Mouse (Mus musculus) left cerebral cortex, adult 9 months (tissue): ENCODE results near the gene Prss12.

Source experiments
- DNase-seq, 2 experiments: peaks; one replicate each; pipeline ENCODE4 v3.0.0; 2022; ENCODE audit warnings: low spot score in 2 of 2

Gene Prss12

DNA sequence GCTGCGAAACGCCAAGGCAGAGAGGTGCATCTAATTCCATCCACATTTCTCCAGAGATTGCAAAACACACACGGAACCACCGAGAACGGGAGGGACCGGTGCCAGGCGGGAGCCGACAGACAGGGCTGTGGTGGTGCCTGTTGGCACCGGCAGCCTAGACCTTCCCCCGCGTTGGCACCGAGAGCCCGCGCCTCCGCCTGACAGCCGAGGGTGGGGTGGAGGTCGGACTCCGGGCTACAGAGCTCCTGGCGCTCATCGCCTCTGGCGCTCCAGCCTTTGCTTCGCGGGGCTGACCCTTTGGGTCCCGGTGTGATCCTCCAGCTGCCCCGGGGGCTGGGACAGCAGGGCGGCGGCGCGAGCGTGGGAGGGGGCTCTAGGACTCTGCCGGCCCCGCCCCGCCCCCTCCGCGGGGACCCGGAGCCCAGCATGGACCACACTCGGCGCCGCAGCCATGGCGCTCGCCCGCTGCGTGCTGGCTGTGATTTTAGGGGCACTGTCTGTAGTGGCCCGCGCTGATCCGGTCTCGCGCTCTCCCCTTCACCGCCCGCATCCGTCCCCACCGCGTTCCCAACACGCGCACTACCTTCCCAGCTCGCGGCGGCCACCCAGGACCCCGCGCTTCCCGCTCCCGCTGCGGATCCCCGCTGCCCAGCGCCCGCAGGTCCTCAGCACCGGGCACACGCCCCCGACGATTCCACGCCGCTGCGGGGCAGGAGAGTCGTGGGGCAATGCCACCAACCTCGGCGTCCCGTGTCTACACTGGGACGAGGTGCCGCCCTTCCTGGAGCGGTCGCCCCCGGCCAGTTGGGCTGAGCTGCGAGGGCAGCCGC lies at the start of gene Prss12:
TSS of gene Prss12 (plus strand) at position 206 of the 830 bp plus-strand sequence.
- peak in 1 of 2 experiments; percentile 53 for DNase-seq

GRCm38 (mm10) chr3:123397562-123398481 lies 48.9 kb upstream of the Prss12 start:
- DNase-seq, result no peak

DNA sequence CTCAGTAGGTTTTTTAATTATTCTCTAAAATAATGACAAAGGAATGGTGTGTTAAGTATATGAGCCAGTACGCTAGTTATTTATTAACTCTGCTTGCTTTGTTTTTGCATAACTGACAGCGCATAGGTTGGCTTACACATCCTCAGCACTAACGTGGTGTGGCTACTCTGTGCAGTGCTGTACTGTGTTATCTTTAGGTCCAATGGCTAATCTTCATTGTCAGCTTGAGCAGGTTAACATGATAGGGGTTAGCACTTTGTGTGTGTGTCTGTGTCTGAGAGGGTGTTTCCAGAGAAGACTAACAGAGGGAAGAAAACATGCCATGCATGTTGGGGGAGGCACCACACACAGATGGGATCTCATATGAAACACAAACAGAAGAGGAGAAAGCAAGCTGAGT lies 41.8 kb upstream of the Prss12 start:
- no peak for DNase-seq

GRCm38 (mm10) chr3:123411821-123412578 lies 34.7 kb upstream of the Prss12 start:
- no peak for DNase-seq

DNA sequence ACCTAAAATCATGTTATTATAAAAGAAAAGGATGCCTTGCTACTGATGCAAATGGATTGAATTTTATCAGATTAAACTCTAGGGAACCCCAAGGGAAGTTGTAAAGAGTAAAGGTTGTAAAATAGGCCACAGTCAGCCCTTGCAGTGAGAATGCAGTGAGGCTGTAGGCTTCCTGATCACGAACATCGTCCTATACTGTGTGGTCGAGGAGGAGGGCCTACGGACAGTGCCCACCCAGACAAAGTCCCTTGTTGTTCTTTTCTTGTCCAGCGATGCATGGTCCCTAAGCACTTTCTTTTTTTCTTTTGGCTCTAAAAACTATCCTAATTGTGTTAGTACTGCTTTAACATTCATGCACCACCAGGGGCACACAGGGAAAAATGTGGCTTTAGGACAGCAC lies 33.5 kb upstream of the Prss12 start:
- DNase-seq, result no peak

- DNase-seq, result peak; percentile 14 to 23
Observed at GRCm38 (mm10) chr3:123425647-123426046, 21.1 kb upstream of the Prss12 start.

GRCm38 (mm10) chr3:123428005-123428404 lies 18.7 kb upstream of the Prss12 start:
- no peak for DNase-seq

DNA sequence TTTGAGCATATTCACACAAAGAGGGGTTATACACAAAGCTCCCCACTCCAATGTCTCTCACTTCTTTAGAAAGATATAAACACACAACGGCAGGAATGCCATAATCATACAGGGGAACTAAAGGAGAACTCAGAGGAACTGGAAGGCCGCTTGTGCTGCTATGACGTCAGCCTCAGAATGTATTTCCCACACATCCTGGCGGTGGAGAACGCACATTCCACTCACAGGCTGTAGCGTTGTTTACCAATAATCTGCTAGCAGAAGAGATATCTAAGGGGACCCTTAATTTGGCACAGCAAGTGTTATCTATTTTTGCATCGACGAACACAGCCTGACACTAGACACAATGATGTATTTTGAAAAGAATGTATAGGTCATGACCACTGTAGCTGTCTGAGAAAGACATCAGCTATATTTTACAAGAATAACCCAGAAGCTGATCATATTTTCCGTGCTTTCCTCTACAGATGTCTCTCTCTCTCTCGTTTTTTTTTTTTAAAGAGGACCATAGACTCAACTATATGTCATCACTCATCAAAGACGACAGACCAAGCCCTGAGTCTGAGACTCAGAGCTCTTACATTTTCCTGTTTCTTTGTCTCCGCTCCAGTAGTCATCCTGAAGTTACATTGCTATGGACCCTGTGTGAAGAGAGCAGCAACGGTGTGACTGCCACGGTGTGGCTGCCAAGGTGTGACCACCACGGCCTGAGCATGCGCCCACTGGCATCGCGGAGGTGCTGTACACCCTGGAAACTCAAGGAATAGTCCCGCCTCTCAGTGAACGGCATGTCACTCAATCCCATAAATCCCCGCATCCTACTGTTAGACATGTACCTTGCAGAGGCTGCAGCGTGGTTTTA lies 16.9 kb upstream of the Prss12 start:
- DNase-seq, result no peak

- no peak for DNase-seq
Observed at GRCm38 (mm10) chr3:123431951-123432674, 14.6 kb upstream of the Prss12 start.

GRCm38 (mm10) chr3:123433362-123433761 lies 13.4 kb upstream of the Prss12 start:
- no peak for DNase-seq

GRCm38 (mm10) chr3:123437608-123438007 lies 9.1 kb upstream of the Prss12 start:
- DNase-seq, result no peak

DNA sequence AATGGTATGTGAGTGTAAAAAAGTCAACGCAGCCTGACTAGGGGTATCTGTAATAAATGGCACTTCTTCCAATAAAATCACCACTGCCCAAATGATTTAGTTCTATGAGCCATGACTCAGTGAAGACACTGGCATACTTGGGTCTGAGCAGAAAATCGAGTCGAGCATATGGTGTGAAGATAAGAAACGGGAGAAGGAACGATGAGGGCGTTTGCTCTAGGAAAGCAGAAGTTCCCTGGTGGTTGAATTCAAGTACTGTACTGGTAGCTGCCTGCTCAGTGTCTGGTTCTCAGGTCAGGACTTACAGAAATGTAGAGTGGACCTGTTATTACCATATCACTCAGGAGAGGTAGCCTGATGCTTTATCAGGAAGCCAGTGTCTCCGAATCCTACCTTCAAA lies 6.2 kb upstream of the Prss12 start:
- no peak for DNase-seq

GRCm38 (mm10) chr3:123444466-123444865 lies 2.2 kb upstream of the Prss12 start:
- no peak for DNase-seq

DNA sequence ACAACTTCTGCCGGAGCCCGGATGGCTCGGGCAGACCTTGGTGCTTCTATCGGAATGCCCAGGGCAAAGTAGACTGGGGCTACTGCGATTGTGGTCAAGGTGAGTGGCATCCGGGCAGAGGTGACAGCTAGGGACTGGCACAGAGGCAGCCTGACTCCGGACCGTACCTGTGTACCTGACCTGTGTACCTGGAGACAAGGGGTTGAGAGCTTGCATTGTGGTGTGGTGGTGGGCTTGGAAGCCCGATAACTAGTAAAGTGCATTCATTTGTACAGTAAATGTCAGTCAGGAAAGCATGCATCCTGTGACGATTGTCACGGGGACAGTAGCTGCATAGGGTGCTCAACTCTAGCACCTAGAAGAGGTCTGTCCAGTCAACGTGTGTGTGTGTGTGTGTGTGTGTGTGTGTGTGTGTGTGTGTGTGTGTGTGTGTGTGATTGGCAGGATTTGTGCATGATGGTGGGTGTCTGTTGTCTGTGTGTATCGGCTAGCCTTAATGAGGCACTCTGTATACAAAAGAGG lies 886 bp downstream of the Prss12 start:
- DNase-seq, result peak in 1 of 2 experiments; percentile 10

DNA sequence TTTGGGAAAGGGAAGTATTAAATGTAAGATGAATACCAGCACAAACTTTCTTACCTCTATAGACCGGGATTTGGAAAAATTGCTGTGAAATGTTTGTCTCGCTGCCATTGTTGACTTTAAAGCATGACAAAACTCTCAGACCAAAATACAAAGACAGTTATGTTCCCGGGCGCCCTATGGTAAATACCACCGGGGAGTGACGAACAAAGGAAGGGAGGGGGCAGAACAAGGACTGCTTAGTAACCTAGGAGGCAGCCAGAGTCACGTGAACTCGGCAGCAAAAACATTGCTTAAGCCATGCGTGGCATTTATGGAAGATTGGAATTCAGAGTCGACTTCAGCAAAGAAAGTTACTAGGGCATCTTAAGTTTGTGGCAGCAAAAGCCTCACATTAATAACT lies 1.4 kb downstream of the Prss12 start:
- no peak for DNase-seq

DNA sequence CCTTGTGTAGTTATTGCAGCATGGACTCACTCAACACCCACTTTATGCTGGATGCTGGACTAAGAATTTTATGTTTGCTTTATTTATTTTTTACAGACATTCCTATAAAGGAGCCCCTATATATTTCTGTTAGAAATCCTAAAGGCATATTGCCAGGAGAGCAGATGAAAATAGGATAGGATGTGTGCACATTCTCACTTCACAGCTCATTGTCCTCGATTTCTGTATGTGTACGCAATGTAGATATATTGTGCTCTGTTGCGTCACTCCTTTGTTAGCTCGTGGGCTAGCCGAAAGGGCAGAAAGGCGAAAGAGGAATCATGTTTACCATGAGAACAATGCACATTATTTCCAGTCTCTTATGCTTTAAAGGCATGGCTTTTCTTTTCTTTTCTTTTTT lies 3.4 kb downstream of the Prss12 start:
- DNase-seq, result no peak

DNA sequence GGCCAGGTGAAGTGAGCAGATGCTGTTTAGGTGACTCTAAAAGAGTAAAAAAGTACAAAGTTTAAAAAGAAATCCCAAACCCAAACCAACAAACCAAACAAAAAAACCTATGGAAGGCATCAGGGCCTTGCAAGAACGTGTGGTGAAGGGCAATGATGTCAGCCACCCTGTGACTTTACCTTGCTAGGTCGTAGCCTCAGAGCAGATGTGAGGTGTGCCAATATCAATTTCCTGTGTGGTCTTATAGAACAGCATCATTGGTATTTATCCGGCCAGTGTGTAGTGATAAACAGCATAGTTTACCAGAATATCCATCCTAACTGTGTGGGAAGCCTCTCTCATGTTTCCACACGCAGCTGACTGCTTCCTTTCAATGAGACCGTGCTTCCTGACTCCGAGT lies 6.2 kb downstream of the Prss12 start:
- no peak for DNase-seq

- DNase-seq, result no peak
Observed at GRCm38 (mm10) chr3:123459492-123459891, 12.8 kb downstream of the Prss12 start.

- no peak for DNase-seq
Observed at GRCm38 (mm10) chr3:123460436-123460835, 13.7 kb downstream of the Prss12 start.

DNA sequence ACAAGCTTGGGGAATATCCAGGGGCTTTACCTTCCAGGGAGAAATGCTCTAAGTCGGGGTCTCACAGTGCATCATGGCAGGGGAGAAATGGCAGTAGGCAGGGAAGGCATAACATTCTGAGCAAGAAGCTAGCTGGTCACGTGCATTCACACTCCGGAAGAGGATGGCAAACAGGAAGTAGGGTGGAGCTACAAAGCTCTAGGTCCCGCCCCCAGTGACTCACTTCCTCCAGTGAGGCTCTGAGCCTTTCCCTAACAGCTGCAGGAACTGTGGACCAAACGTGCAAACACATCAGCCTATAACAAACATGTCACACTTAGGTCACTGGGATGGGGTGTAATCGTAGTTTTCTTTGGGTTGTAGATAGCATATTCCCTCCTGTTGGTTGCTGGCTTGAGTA lies 15.6 kb downstream of the Prss12 start:
- no peak for DNase-seq
